Mouse (Mus musculus) limb, embryonic 11.5 days (tissue): ENCODE results near the gene Abi3. TPM values are rescaled to one million over a fixed set of nuclear protein-coding genes. Genes with fewer than 3 reads are reported as not detected.

Experiments used
- ATAC-seq: fragments of 200-750 bp; cut with Nextera tagmentation; 2 replicates; pipeline ENCODE4 v1.8.0; 2017; ENCODE audit warnings: low read depth; ENCODE audit not compliant: insufficient number of reproducible peaks, low FRiP score, low TSS enrichment
- DNase-seq: peaks from one replicate; pipeline ENCODE4 v3.0.0-alpha.2; 2015; ENCODE audit warnings: low spot score
- H3K27ac ChIP-seq: fragments of 300-500 bp; sonication (generic); replicated peaks from 2 replicates; pipeline ENCODE4 v1.5.1; 2014; ENCODE audit warnings: low read depth, mild to moderate bottlenecking, low read length
- H3K27me3 ChIP-seq: fragments of 300-500 bp; sonication (generic); 2 replicates; pipeline ENCODE4 v1.6.1; 2014; ENCODE audit warnings: mild to moderate bottlenecking, low read length, mixed read lengths; ENCODE audit not compliant: control insufficient read depth, insufficient read depth
- H3K36me3 ChIP-seq: fragments of 300-500 bp; sonication (generic); 2 replicates; pipeline ENCODE4 v1.6.1; 2014; ENCODE audit warnings: mild to moderate bottlenecking, low read length, moderate library complexity, mixed read lengths; ENCODE audit not compliant: control insufficient read depth, insufficient read depth
- H3K4me1 ChIP-seq: fragments of 300-500 bp; sonication (generic); 2 replicates; pipeline ENCODE4 v1.6.1; 2014; ENCODE audit warnings: low read length, mixed read lengths; ENCODE audit not compliant: control insufficient read depth, insufficient read depth
- H3K4me2 ChIP-seq: fragments of 300-500 bp; sonication (generic); 2 replicates; pipeline ENCODE4 v1.6.1; 2014; ENCODE audit warnings: low read depth, mild to moderate bottlenecking, moderate library complexity; ENCODE audit not compliant: severe bottlenecking
- H3K4me3 ChIP-seq: fragments of 300-500 bp; sonication (generic); 2 replicates; pipeline ENCODE4 v1.5.1; 2014; ENCODE audit warnings: low read depth, low read length
- H3K9ac ChIP-seq: fragments of 300-500 bp; sonication (generic); 2 replicates; pipeline ENCODE4 v1.6.1; 2014; ENCODE audit warnings: mild to moderate bottlenecking, low read length
- H3K9me3 ChIP-seq: fragments of 300-500 bp; sonication (generic); 2 replicates; pipeline ENCODE4 v1.6.1; 2016; ENCODE audit warnings: low read length; ENCODE audit not compliant: control insufficient read depth
- WGBS: fragments of 180-500 bp; shearing (Covaris S2); extraction: QIAGEN DNeasy Blood & Tissue Kit; methylation state at CpG from one replicate; pipeline ENCODE4 v1.1.7; 2014; 5-methylcytosine and 5-hydroxymethylcytosine counted together
- polyA plus RNA-seq: library from polyadenylated mRNA; unstranded; fragments of >200 nt; fragmentation: Nextera tagmentation; extraction: Ambion mirVana; gene quantifications from 2 replicates; pipeline ENCODE4 v1.2.1, GENCODE M21; 2014

Gene Abi3
- polyA plus RNA-seq, 1 experiment from 2014 or later: 1.4 TPM

DNA sequence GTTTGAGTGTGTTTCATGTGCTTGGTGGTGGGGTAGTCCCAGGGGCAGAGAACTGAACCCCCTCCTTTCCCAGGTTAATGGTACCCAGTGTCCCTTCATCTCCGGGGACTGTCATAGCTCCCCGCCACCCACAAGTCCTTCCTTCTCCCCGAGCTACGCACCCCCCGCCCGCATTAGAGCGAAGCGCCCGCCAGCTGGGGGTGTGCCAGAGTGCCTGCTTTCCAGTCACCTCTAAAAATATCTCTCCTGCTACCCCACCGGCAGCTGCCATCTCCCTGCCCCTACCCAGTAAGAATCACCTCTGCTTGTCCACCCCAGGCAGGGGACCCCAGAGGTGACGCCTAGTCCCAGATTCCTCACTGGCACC, 17.4 kb downstream of the Abi3 start:
- H3K9me3 ChIP-seq: no peaks in the 10 kb centered on the region
- ATAC-seq (0 out of 2 replicates have a peak, but pooled peaks have one; percentile 11), DNase-seq (peak; percentile 42)
- H3K27ac ChIP-seq: no peak overlapping the region
- H3K4me2 ChIP-seq: peak overlapping the region; percentile 81
- peak overlapping the region; percentile 69 for H3K4me3 ChIP-seq
- H3K27me3 ChIP-seq: peaks cover 45% of the 10 kb centered on the region
- no peak overlapping the region; the same call in 1 of the 2 replicates for H3K9ac ChIP-seq
- H3K4me1 ChIP-seq: peaks cover 2% of the 10 kb centered on the region; the same call in 1 of the 2 replicates
- no peaks in the 10 kb centered on the region for H3K36me3 ChIP-seq
- WGBS: 2% methylated on average over 11 of the region's 11 CpGs

- Histone ChIP-seq H3K27ac (no peak within 1 kb of the TSS; the same call in 1 of the 2 replicates), H3K36me3 (no peaks in the 10 kb centered on the region), H3K4me3 (peak within 1 kb of the TSS; percentile 69), H3K27me3 (peaks cover 40% of the 10 kb centered on the region), H3K4me2 (peak within 1 kb of the TSS; percentile 81), H3K9me3 (no peaks in the 10 kb centered on the region), H3K9ac (peak within 1 kb of the TSS; percentile 59), H3K4me1 (peaks cover 2% of the 10 kb centered on the region; the same call in 1 of the 2 replicates)
- peak; percentile 92 for DNase-seq
- 0% methylated on average over 77 of the region's 78 CpGs for WGBS
- ATAC-seq: peak; percentile 91
Observed at GRCm38 (mm10) chr11:95824071-95824876, 18.0 kb downstream of the Abi3 start, which contains the start of gene Phospho1. TSS of gene Phospho1 (plus strand) at chr11:95824499.

GRCm38 (mm10) chr11:95822437-95822836, 19.8 kb downstream of the Abi3 start:
- 92% methylated on average over 4 of the region's 4 CpGs for WGBS

GRCm38 (mm10) chr11:95821511-95821910, 20.8 kb downstream of the Abi3 start:
- Histone ChIP-seq H3K9me3 (no peaks in the 10 kb centered on the region), H3K36me3 (no peaks in the 10 kb centered on the region), H3K4me1 (peaks cover 2% of the 10 kb centered on the region; the same call in 1 of the 2 replicates), H3K4me3 (no peak overlapping the region), H3K27ac (no peak overlapping the region), H3K9ac (no peak overlapping the region), H3K4me2 (no peak overlapping the region), H3K27me3 (peaks cover 17% of the 10 kb centered on the region)
- ATAC-seq (no peak), DNase-seq (no peak)
- 87% methylated on average over 3 of the region's 3 CpGs for WGBS

More at GRCm38 (mm10) chr11:95822437-95822836, 19.8 kb downstream of the Abi3 start:
- Histone ChIP-seq H3K27ac (no peak overlapping the region), H3K27me3 (peaks cover 24% of the 10 kb centered on the region), H3K4me1 (peaks cover 2% of the 10 kb centered on the region; the same call in 1 of the 2 replicates), H3K9me3 (no peaks in the 10 kb centered on the region), H3K4me2 (no peak overlapping the region), H3K36me3 (no peaks in the 10 kb centered on the region), H3K4me3 (no peak overlapping the region), H3K9ac (no peak overlapping the region)
- no peak for DNase-seq
- ATAC-seq: no peak

- Histone ChIP-seq H3K27ac (no peak overlapping the region), H3K9me3 (no peaks in the 10 kb centered on the region), H3K4me3 (no peak overlapping the region), H3K27me3 (peaks cover 5% of the 10 kb centered on the region; the same call in 1 of the 2 replicates), H3K36me3 (no peaks in the 10 kb centered on the region), H3K9ac (no peak overlapping the region), H3K4me1 (no peaks in the 10 kb centered on the region), H3K4me2 (no peak overlapping the region)
- 85% methylated on average over 8 of the region's 8 CpGs for WGBS
- ATAC-seq: no peak
- no peak for DNase-seq
Observed at GRCm38 (mm10) chr11:95819138-95819537, 23.1 kb downstream of the Abi3 start.

DNA sequence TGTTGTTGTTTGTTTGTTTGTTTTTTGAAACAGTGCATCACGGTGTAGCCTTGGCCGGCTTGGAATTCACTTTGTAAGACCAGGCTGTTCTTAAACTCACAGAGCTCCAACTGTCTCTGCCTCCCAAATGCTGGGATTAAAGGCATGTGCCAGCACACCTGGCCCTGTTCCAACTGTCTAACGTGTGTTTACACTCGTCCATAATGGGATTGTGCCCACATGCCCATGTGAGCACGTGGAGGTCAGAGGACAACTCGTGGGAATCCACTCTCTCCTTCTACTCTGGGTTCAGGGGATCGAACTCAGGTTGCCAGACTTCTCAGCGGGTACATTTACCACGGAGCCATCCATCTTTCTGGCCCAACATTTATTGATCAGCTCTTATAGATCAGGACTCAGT, 26.9 kb downstream of the Abi3 start:
- no peak overlapping the region for H3K27ac ChIP-seq
- H3K27me3 ChIP-seq: no peaks in the 10 kb centered on the region
- no peak overlapping the region for H3K4me3 ChIP-seq
- no peak overlapping the region for H3K4me2 ChIP-seq
- 80% methylated on average over 9 of the region's 9 CpGs for WGBS
- no peak for ATAC-seq
- no peaks in the 10 kb centered on the region for H3K36me3 ChIP-seq
- no peak for DNase-seq
- H3K9me3 ChIP-seq: no peaks in the 10 kb centered on the region
- no peaks in the 10 kb centered on the region for H3K4me1 ChIP-seq
- no peak overlapping the region for H3K9ac ChIP-seq

DNA sequence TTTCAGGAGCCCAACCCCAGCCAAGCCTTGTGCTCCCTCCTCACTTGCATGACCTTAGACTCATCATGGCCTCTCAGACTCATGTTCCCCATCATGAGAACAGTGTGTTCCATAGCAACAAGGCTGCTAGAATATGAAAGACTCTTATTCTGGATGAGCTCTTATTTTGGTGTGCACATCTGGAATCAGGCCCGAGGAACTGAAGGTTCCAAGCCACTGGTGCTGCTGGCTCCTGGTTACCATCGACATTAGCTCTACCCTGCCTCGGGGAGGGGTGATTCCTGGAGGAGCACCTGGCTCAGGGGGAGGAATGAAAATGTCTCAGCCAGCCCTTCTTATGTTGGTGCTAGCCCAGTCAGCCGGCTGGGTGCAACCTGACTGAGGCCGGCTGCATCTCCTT, 27.4 kb downstream of the Abi3 start:
- Histone ChIP-seq H3K36me3 (no peaks in the 10 kb centered on the region), H3K4me3 (no peak overlapping the region), H3K27ac (no peak overlapping the region), H3K9me3 (no peaks in the 10 kb centered on the region), H3K4me2 (no peak overlapping the region), H3K9ac (no peak overlapping the region), H3K4me1 (no peaks in the 10 kb centered on the region), H3K27me3 (no peaks in the 10 kb centered on the region)
- 67% methylated on average over 5 of the region's 5 CpGs for WGBS
- DNase-seq: no peak
- no peak for ATAC-seq

DNA sequence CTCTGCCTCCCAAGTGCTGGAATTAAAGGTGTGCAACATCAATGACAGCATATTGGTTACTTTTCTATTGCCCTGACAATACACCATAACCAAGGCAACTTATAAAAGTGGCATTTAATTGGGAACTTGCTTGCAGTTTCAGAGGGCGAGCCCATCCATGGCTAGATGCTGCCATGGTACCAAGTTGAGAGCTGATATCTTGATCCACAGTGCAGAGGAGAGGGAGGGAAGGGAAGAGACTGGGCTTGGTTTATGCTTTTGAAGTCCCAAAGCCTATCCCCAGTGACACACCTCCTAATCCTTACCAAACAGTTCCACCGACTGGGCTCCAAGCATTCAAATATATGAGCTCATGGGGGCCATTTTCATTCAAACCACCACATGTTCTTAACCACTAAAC, 28.2 kb downstream of the Abi3 start:
- no peak overlapping the region for H3K4me3 ChIP-seq
- DNase-seq (no peak), ATAC-seq (no peak)
- H3K27ac ChIP-seq: no peak overlapping the region
- H3K9me3 ChIP-seq: no peaks in the 10 kb centered on the region
- H3K4me2 ChIP-seq: no peak overlapping the region
- H3K4me1 ChIP-seq: no peaks in the 10 kb centered on the region
- H3K9ac ChIP-seq: no peak overlapping the region
- WGBS: 88% methylated on average over 2 of the region's 2 CpGs
- no peaks in the 10 kb centered on the region for H3K36me3 ChIP-seq
- no peaks in the 10 kb centered on the region for H3K27me3 ChIP-seq
